Mouse (Mus musculus): ENCODE data around the gene Grid2.

GRCm38 (mm10) chr6:64596835-64597234 is 1341.2 kb downstream of the Grid2 start:
- TF ChIP-seq TAL1 (IDR thresholded peaks at IDR 0.05; ENCODE audit: low read length) (no peak), GATA1 (IDR thresholded peaks at IDR 0.05; ENCODE audit: low read length) (no peak)

Measured in erythroblast, embryonic 14.5 days (primary cell).